Mouse (Mus musculus): ENCODE measurements around the gene Sae1. TPM values are rescaled to one million over a fixed set of nuclear protein-coding genes. Genes with fewer than 3 reads are reported as not detected.

Sae1 gene
- total and polyA plus RNA-seq, 2 experiments from 2014 or later: 122 to 211 TPM

- Histone ChIP-seq H3K9ac (no peak overlapping the region), H3K4me2 (ENCODE audit: low read depth) (no peak overlapping the region), H3K36me3 (ENCODE audit: insufficient read depth) (peaks cover 48% of the 10 kb centered on the region), H3K9me3 (ENCODE audit: low read length) (no peaks in the 10 kb centered on the region), H3K4me3 (ENCODE audit: low read depth, low read length) (no peak overlapping the region), H3K4me1 (ENCODE audit: insufficient read depth) (no peaks in the 10 kb centered on the region), H3K27ac (ENCODE audit: low read depth, low read length) (no peak overlapping the region), H3K27me3 (ENCODE audit: insufficient read depth, low read length) (no peaks in the 10 kb centered on the region)
- no peak for TF ChIP-seq CTCF (IDR thresholded peaks at IDR 0.05; ENCODE audit: low read depth)
- no peak for DNase-seq
- no peak for ATAC-seq
- 86% methylated on average over 3 of the region's 3 CpGs for WGBS
These were observed 30.0 kb downstream of the Sae1 start for GRCm38 (mm10) chr7:16357602-16358001.

GRCm38 (mm10) chr7:16355854-16356594 lies 31.6 kb downstream of the Sae1 start:
- WGBS: 97% methylated on average over 3 of the region's 3 CpGs
- Histone ChIP-seq H3K36me3 (ENCODE audit: insufficient read depth) (peaks cover 43% of the 10 kb centered on the region), H3K4me1 (ENCODE audit: insufficient read depth) (no peaks in the 10 kb centered on the region), H3K27me3 (ENCODE audit: insufficient read depth, low read length) (no peaks in the 10 kb centered on the region), H3K4me2 (ENCODE audit: low read depth) (no peak overlapping the region), H3K9ac (no peak overlapping the region), H3K9me3 (ENCODE audit: low read length) (no peaks in the 10 kb centered on the region), H3K27ac (ENCODE audit: low read depth, low read length) (no peak overlapping the region), H3K4me3 (ENCODE audit: low read depth, low read length) (no peak overlapping the region)
- no peak for ATAC-seq
- DNase-seq: no peak
- TF ChIP-seq CTCF (IDR thresholded peaks at IDR 0.05; ENCODE audit: low read depth): no peak

GRCm38 (mm10) chr7:16349999-16350398 lies 37.6 kb downstream of the Sae1 start:
- Histone ChIP-seq H3K4me1 (ENCODE audit: insufficient read depth) (no peaks in the 10 kb centered on the region), H3K9ac (no peak overlapping the region), H3K4me3 (ENCODE audit: low read depth, low read length) (no peak overlapping the region), H3K36me3 (ENCODE audit: insufficient read depth) (peaks cover 26% of the 10 kb centered on the region), H3K27ac (ENCODE audit: low read depth, low read length) (no peak overlapping the region), H3K4me2 (ENCODE audit: low read depth) (no peak overlapping the region), H3K9me3 (ENCODE audit: low read length) (no peaks in the 10 kb centered on the region), H3K27me3 (ENCODE audit: insufficient read depth, low read length) (no peaks in the 10 kb centered on the region)
- DNase-seq (no peak), ATAC-seq (no peak)
- WGBS: 89% methylated on average over 5 of the region's 5 CpGs
- TF ChIP-seq CTCF (IDR thresholded peaks at IDR 0.05; ENCODE audit: low read depth): no peak

GRCm38 (mm10) chr7:16345297-16345696 lies 42.3 kb downstream of the Sae1 start:
- Histone ChIP-seq H3K36me3 (ENCODE audit: insufficient read depth) (peaks cover 19% of the 10 kb centered on the region), H3K4me2 (ENCODE audit: low read depth) (no peak overlapping the region), H3K27me3 (ENCODE audit: insufficient read depth, low read length) (no peaks in the 10 kb centered on the region), H3K27ac (ENCODE audit: low read depth, low read length) (no peak overlapping the region), H3K9ac (no peak overlapping the region), H3K4me1 (ENCODE audit: insufficient read depth) (no peaks in the 10 kb centered on the region), H3K9me3 (ENCODE audit: low read length) (no peaks in the 10 kb centered on the region), H3K4me3 (ENCODE audit: low read depth, low read length) (no peak overlapping the region)
- ATAC-seq: no peak
- no peak for TF ChIP-seq CTCF (IDR thresholded peaks at IDR 0.05; ENCODE audit: low read depth)
- WGBS: 85% methylated on average over 4 of the region's 4 CpGs
- no peak for DNase-seq

GRCm38 (mm10) chr7:16344598-16344997 lies 43.0 kb downstream of the Sae1 start:
- peaks cover 12% of the 10 kb centered on the region for H3K36me3 ChIP-seq (ENCODE audit: insufficient read depth)
- no peak overlapping the region for H3K4me3 ChIP-seq (ENCODE audit: low read depth, low read length)
- WGBS: 83% methylated on average over 3 of the region's 3 CpGs
- no peaks in the 10 kb centered on the region for H3K27me3 ChIP-seq (ENCODE audit: insufficient read depth, low read length)
- H3K9me3 ChIP-seq (ENCODE audit: low read length): no peaks in the 10 kb centered on the region
- no peaks in the 10 kb centered on the region for H3K4me1 ChIP-seq (ENCODE audit: insufficient read depth)
- H3K9ac ChIP-seq: no peak overlapping the region
- no peak for TF ChIP-seq CTCF (IDR thresholded peaks at IDR 0.05; ENCODE audit: low read depth)
- H3K27ac ChIP-seq (ENCODE audit: low read depth, low read length): no peak overlapping the region
- no peak for ATAC-seq
- no peak for DNase-seq
- H3K4me2 ChIP-seq (ENCODE audit: low read depth): no peak overlapping the region

- Histone ChIP-seq H3K36me3 (ENCODE audit: insufficient read depth) (peaks cover 36% of the 10 kb centered on the region), H3K9ac (no peak overlapping the region), H3K4me3 (ENCODE audit: low read depth, low read length) (no peak overlapping the region), H3K27me3 (ENCODE audit: insufficient read depth, low read length) (no peaks in the 10 kb centered on the region), H3K4me2 (ENCODE audit: low read depth) (no peak overlapping the region), H3K4me1 (ENCODE audit: insufficient read depth) (no peaks in the 10 kb centered on the region), H3K9me3 (ENCODE audit: low read length) (no peaks in the 10 kb centered on the region), H3K27ac (ENCODE audit: low read depth, low read length) (no peak overlapping the region)
- DNase-seq: peak; percentile 16
- TF ChIP-seq CTCF (IDR thresholded peaks at IDR 0.05; ENCODE audit: low read depth): peak; percentile 44
- WGBS: 74% methylated on average over 2 of the region's 2 CpGs
- ATAC-seq: no peak
These were observed 49.9 kb downstream of the Sae1 start for GRCm38 (mm10) chr7:16337733-16338132.

- 88% methylated on average over 3 of the region's 3 CpGs for WGBS
- H3K4me3 ChIP-seq (ENCODE audit: low read depth, low read length): no peak overlapping the region
- no peak overlapping the region for H3K4me2 ChIP-seq (ENCODE audit: low read depth)
- ATAC-seq (no peak), DNase-seq (no peak)
- no peaks in the 10 kb centered on the region for H3K9me3 ChIP-seq (ENCODE audit: low read length)
- no peaks in the 10 kb centered on the region for H3K27me3 ChIP-seq (ENCODE audit: insufficient read depth, low read length)
- H3K9ac ChIP-seq: no peak overlapping the region
- no peaks in the 10 kb centered on the region for H3K4me1 ChIP-seq (ENCODE audit: insufficient read depth)
- peaks cover 48% of the 10 kb centered on the region for H3K36me3 ChIP-seq (ENCODE audit: insufficient read depth)
- no peak overlapping the region for H3K27ac ChIP-seq (ENCODE audit: low read depth, low read length)
- TF ChIP-seq CTCF (IDR thresholded peaks at IDR 0.05; ENCODE audit: low read depth): no peak
These were observed 58.5 kb downstream of the Sae1 start for GRCm38 (mm10) chr7:16329146-16329545.
